Mouse (Mus musculus): ENCODE results near the gene Trpc3.
A peak's percentile ranks its signal among the peaks of the same experiment; 100 is the strongest.
"Not testable (repeated sequence)": the region's sequence is repeated elsewhere in the genome, so short reads cannot be mapped to it uniquely, and the experiment has no call there.

Trpc3 gene

DNA sequence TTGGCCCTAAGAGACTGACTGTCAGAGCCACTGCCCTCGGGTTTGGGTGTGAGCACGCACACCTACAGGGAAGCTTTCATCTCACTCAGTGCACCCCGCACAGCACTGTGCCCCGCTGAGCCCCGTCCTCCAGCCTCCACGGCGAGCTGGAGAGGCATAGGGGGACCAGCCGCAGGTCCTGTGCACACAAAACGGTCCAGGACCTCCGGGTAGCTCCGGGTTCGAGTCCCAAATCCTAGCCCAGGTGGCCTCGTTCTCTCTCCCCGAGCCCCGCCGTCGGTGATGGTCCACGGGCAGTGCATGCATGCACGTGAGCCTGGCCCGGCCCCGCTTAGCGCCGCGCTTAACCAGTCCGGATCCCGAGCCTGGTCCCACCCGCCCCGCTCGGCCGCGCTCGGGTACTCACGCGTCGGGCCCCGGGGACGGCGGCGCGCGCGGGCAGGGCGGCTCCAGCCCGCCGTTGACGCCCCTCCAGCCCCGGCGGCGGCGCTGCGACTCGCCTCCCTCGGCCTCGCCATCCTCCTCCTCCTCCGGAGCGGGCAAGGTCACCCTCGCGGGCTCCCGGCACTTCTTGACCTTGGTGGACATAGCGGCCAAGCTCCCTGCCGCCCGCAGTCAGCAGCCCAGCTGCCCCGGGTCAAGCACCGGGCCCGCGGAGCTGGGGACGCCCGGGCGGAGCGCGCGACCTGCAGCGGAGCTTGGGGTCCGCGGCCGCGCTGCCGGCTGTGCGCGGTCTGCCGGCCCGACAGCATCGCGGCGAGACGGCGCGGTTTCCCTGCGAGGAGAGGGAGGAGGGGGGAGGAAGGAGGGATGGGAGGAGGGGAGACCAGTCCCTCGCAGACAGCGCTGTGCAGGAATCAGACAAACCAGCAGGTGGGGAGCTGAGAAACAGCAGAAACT is at the start of gene Trpc3:
Trpc3 (minus strand) TSS at position 776 of the 900 bp plus-strand sequence.
- peak in 1 of 2 experiments; percentile 64 for DNase-seq (ENCODE audit: low spot score in 2 of 2)

DNA sequence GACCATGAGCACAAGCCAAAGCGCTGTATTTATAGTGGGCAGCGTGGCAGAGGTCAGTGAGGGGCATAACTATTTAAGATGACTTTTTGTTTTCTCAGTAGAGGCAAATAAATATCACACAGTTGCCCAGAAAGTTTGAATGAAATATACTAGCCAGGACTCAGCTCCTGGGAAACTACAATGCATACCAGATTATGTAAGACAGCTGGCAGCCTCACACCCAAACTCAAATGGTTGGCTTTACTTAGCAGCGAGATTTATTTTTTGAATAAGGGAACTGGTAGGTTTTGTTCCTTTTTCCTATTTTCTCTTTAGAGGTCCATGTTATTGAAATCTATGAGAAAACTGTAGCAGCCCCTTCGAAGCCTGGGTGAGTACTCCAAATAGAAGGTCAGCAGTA is 48.1 kb upstream of the Trpc3 start:
- DNase-seq (ENCODE audit: low spot score in 2 of 2), result no peak

- no peak for DNase-seq (ENCODE audit: low spot score in 2 of 2)
Observed at GRCm38 (mm10) chr3:36733075-36733474, 43.1 kb upstream of the Trpc3 start.

GRCm38 (mm10) chr3:36726545-36726944 is 36.6 kb upstream of the Trpc3 start:
- DNase-seq (ENCODE audit: low spot score in 2 of 2), result no peak

GRCm38 (mm10) chr3:36721850-36722249 is 31.9 kb upstream of the Trpc3 start:
- no peak for DNase-seq (ENCODE audit: low spot score in 2 of 2)

DNA sequence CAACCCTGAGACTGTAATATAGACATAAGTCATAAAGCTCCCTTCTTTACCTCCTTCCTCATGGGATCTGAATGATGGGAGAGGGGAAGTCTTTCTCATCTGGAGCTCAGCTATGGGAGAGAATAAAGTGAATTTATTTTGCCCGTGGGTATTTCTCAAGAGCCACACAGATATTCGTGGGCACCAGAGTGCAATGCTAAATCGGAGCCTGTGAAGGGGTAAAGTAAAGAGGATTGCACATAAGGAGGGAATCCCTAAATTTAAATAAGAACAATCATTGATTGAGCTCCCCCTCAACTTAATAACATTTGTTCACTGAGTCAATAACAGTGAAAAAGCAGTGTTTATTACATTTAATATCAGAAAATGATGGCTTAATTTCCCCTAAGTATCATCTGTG is 19.6 kb upstream of the Trpc3 start:
- DNase-seq (ENCODE audit: low spot score in 2 of 2), result no peak

GRCm38 (mm10) chr3:36690292-36690650 is 304 bp upstream of the Trpc3 start:
- DNase-seq (ENCODE audit: low spot score in 2 of 2), result no peak

- peak; percentile 24 to 73 for DNase-seq (ENCODE audit: low spot score in 2 of 2)
Observed at GRCm38 (mm10) chr3:36688874-36689273, 1.1 kb downstream of the Trpc3 start.

DNA sequence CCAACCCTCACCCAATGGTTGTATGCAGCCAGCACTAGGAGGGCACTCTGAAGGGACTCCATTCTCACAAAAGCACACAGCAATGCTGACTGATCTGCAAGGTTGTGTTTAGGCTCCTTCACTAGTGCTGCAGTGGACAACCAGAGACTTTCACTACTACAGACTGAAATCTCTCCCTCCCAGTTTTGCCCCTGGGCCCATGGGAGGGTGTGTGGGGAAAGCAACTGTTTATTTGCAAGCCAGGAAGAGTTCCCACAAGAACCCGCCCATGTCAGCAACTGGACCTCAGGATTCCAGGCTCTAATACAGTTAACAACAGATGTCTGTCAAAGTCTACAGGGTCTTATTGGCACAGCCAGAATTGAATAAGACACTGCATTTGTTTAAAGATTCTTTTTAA is 14.1 kb downstream of the Trpc3 start:
- no peak for DNase-seq (ENCODE audit: low spot score in 2 of 2)

- DNase-seq (ENCODE audit: low spot score in 2 of 2), result no peak
Observed at GRCm38 (mm10) chr3:36667814-36668213, 22.2 kb downstream of the Trpc3 start.

- not testable (repeated sequence) for DNase-seq (ENCODE audit: low spot score in 2 of 2)
Observed at GRCm38 (mm10) chr3:36645245-36645559, 44.8 kb downstream of the Trpc3 start.

DNA sequence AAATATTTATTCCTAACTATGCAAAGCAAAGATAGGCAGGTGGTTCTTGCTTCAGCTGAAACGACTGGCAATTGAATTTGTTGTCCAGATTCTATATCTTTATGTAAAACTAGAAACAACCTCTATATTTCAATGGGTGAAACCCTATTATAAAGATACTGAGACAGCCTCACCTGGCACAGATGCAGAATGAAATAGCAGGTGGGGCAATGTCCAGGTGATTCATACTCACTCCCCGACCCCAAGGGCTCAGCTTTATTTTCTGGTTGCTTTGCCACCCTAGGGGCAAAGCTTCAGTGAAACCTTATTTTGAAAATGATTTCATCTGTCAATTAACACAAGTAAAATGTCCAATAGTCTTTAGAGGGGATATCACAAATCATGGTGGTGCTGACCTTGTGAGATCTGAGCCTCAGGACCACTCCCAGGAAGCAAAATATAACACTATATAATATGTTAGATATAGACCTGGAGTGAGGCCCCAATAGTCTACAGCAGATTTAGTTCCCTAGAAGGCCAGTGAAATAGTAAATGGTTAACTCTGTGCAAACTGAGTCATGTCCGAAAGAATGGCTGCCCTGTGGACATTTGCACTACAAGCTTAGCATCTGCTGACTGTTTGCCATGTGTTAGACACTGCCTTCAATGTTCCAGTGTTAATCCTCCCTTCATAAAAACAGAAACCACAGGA is 45.3 kb downstream of the Trpc3 start:
- DNase-seq (ENCODE audit: low spot score in 2 of 2), result no peak

- DNase-seq (ENCODE audit: low spot score in 2 of 2), result no peak
Observed at GRCm38 (mm10) chr3:36643354-36643753, 46.6 kb downstream of the Trpc3 start.

DNA sequence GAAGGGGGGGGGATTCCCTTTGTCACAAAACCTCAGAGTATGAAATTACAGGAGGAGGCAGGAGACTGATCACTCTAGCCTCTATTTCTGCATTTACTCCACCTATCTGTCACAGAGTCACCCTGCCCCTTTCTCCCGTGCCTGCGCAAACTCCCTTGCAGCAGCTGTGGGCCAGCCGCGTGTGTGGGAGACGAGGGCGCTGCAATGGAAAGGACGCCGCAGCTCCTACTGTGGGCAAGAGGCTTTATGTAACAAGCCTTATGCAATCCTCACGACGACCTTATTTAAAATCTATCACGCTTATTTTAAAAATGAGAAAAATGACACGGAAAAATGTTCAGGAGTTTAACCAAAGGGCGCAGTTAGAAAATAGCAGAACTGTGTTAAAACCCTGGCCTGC is 47.2 kb downstream of the Trpc3 start:
- no peak for DNase-seq (ENCODE audit: low spot score in 2 of 2)

GRCm38 (mm10) chr3:36640787-36641186 is 49.2 kb downstream of the Trpc3 start:
- DNase-seq (ENCODE audit: low spot score in 2 of 2), result no peak

DNA sequence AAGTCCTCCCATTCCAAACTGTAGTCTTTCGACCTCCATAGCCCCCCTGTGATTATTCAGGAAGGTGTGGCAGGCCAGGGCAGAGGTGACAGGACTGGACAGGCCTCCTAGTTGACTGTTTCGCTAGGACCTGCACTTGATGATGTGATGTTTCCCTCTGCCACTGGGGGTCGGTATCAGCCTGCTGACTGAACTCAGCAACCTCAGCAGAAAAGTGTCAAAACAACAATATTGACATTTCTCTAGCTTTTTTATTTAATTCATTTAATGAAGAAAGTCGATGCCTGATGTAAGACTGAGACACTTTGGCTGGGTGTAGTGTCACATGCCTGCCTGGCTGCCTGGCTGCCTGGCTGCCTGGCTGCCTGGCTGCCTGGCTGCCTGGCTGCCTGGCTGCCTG is 54.5 kb downstream of the Trpc3 start:
- no peak for DNase-seq (ENCODE audit: low spot score in 2 of 2)

GRCm38 (mm10) chr3:36626803-36627202 is 63.2 kb downstream of the Trpc3 start:
- no peak for DNase-seq (ENCODE audit: low spot score in 2 of 2)

GRCm38 (mm10) chr3:36618181-36618580 is 71.8 kb downstream of the Trpc3 start:
- no peak for DNase-seq (ENCODE audit: low spot score in 2 of 2)

DNA sequence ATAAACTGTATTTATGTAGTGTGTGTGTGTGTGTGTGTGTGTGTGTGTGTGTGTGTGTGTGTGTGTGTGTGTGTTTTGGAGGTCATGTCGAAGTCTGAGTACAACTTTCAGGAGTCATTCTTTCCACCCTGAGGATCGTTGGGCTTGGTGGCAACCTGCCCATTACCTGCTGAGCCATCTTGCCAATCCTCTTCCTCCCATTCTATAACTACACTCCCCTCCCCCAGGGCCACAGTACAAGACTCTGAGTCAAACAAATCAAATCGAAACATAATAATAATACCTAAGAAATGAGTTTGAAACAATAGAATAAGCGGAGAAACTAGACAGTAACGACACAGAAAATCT is 76.1 kb downstream of the Trpc3 start:
- no peak for DNase-seq (ENCODE audit: low spot score in 2 of 2)

DNA sequence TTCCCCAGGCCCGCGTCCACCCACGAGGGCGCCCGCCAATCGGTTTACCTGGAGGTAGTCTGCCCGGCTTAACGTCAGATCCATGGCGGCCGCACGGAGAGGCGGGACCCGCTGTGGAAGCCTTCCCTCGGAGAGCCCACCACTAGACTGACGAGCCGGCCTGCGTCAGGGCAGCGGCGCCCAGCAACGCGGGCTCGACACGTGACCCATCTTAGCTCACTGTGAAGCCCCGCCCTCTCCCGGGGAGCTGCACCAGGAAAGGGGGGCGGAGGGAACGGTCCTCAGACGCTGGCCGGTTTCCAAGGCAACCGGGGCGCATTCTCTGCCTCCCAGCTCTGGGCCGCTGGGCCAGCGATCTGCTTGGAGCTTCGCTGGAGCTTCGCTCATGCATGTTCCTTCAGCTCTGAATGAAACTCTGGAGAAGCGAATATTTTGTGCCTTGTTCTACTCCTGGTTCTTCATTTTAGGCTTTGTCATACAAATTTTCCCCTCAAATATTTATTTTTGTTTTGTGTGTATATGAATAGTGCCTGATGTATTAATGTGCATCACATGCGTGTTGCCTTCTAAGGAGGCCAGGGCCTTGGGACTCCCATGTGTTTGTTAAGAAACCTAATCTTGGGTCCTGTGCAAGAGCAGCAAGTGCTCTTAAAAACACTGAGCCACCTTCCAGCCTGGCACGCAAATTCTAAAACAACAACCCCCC is 76.6 kb downstream of the Trpc3 start, which contains the start of gene Bbs7:
Bbs7 (minus strand) TSS at position 276 of the 706 bp plus-strand sequence.
- DNase-seq (ENCODE audit: low spot score in 2 of 2), result peak; percentile 83 to 88

DNA sequence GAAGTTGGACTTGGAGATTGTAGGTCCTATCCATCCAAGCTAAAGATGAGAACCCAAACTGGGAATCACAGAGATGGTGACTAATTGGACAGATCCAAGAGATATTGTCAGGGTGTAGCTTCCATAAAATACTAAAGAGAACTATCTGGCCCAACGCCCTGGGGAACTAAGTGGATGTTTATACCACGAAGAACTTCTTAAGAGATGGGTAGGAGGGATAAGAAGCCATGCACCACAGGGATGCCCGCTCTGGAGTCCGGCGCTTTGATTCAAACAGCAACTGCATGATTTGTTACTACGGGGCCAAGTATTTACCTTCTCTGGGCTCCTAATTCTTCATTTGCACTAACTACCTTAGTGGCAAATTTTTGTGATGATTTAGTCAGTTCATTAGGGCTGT is 77.3 kb downstream of the Trpc3 start:
- DNase-seq (ENCODE audit: low spot score in 2 of 2), result no peak

DNA sequence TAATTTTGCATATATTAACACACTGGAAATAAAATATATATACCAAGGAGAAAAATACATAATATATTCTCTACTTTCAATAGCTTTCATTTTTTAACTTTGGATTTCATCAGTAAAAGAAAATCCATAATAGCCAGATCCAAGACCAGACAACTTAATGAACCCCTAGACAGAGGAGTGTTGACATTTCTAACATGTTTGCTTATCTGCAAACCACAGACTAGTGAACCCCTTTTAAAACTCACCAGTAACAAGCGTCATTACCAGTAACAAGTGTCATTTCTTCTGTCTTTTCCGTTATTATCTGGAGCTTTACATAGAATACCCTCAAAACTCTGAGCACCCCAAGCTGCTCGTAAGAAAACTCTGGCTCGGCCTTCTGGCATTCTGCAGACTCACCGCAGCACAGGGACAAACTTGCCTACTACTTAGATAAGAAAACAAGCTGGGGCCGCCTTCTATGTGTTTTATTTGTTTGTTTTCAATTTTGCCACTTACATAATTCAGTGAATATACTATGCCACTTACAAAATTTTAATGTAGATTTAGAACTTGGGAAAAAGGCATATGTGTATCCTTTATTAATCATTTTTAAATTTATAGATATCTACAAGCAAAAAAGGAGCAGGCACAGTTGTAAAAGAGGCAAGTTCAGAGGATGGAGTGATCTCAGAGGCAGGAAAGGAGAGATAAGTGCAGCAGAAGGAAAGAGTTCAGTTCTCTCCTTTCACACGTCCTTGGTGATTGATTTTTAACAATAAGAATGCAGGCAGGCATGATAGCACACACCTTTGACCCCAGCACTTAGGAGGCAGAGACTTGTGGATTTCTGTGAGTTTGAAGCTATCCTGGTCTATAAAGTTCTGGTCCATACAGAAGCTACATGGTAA is 83.8 kb downstream of the Trpc3 start:
- DNase-seq (ENCODE audit: low spot score in 2 of 2), result no peak
